Mouse (Mus musculus) forebrain, embryonic 10.5 days (tissue): Measurements from ENCODE around the gene 1700003F12Rik. TPM values are rescaled to one million over a fixed set of nuclear protein-coding genes. Genes with fewer than 3 reads are reported as not detected.

ENCODE experiments used
- DNase-seq: peaks from one replicate; pipeline ENCODE4 v3.0.0-alpha.2; 2017; ENCODE audit warnings: low spot score; ENCODE audit errors: extremely low spot score
- H3K27ac ChIP-seq: fragments of 300-500 bp; sonication (generic); 2 replicates; pipeline ENCODE4 v1.5.1; 2016; ENCODE audit warnings: mild to moderate bottlenecking
- H3K27me3 ChIP-seq: fragments of 300-500 bp; sonication (generic); 2 replicates; pipeline ENCODE4 v1.6.1; 2016; ENCODE audit warnings: mild to moderate bottlenecking; ENCODE audit not compliant: poor library complexity, severe bottlenecking
- H3K36me3 ChIP-seq: fragments of 300-500 bp; sonication (generic); replicated peaks from 2 replicates; pipeline ENCODE4 v1.6.1; 2016; ENCODE audit warnings: mild to moderate bottlenecking, moderate library complexity
- H3K4me1 ChIP-seq: fragments of 300-500 bp; sonication (generic); 2 replicates; pipeline ENCODE4 v1.6.1; 2016
- H3K4me3 ChIP-seq: fragments of 300-500 bp; sonication (generic); 2 replicates; pipeline ENCODE4 v1.5.1; 2016; ENCODE audit warnings: mild to moderate bottlenecking, moderate library complexity
- H3K9me3 ChIP-seq: fragments of 300-500 bp; sonication (generic); 2 replicates; pipeline ENCODE4 v1.6.1; 2016; ENCODE audit warnings: mild to moderate bottlenecking, moderate library complexity
- WGBS: fragments of 180-500 bp; shearing (Covaris S2); methylation state at CpG from one replicate; pipeline ENCODE4 v1.1.7; 2016; 5-methylcytosine and 5-hydroxymethylcytosine counted together
- polyA plus RNA-seq: library from polyadenylated mRNA; unstranded; fragments of >200 nt; fragmentation: Nextera tagmentation; extraction: Ambion mirVana; gene quantifications from 2 replicates; pipeline ENCODE4 v1.2.1, GENCODE M21; 2016

Gene 1700003F12Rik
- polyA plus RNA-seq, 1 experiment from 2014 or later = 4.2 TPM

DNA sequence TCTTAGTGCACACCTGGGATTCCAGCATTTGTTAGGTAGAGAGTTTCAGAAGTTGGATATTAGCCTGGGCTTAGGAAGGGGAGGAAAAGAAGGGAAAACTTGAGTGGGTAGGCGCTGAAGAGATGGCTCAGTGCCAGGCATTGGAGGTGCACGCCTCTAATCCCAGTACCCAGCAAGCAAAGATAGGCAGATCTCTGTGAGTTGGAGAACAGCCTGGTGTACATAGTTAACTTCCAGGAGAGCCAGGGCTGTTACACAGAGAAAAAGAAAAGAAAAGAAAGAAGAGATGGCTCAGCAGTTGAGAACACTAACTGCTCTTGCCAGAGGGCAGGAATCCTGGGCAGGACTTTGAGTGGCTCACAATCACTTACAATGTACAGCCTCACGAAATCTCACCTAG lies 20.4 kb upstream of the 1700003F12Rik start:
- WGBS = 89% methylated on average over 3 of the region's 3 CpGs
- no peak for DNase-seq
- no peaks in the 10 kb centered on the region for H3K27me3 ChIP-seq
- H3K9me3 ChIP-seq = no peaks in the 10 kb centered on the region
- H3K4me3 ChIP-seq = no peak overlapping the region
- H3K27ac ChIP-seq = no peak overlapping the region
- H3K4me1 ChIP-seq = no peaks in the 10 kb centered on the region
- peaks cover 93% of the 10 kb centered on the region for H3K36me3 ChIP-seq

GRCm38 (mm10) chr2:154532888-154533287 lies 14.0 kb upstream of the 1700003F12Rik start:
- Histone ChIP-seq H3K36me3 (peaks cover 94% of the 10 kb centered on the region), H3K9me3 (no peaks in the 10 kb centered on the region), H3K27me3 (no peaks in the 10 kb centered on the region), H3K27ac (0 out of 2 replicates have a peak overlapping the region, but pooled peaks have one; percentile 0), H3K4me1 (peaks cover 8% of the 10 kb centered on the region; the same call in 1 of the 2 replicates), H3K4me3 (no peak overlapping the region)
- WGBS = 62% methylated on average over 3 of the region's 3 CpGs
- no peak for DNase-seq

GRCm38 (mm10) chr2:154534704-154535270 lies 12.1 kb upstream of the 1700003F12Rik start:
- H3K9me3 ChIP-seq = no peaks in the 10 kb centered on the region
- H3K27ac ChIP-seq = no peak overlapping the region
- peaks cover 91% of the 10 kb centered on the region for H3K36me3 ChIP-seq
- no peak for DNase-seq
- WGBS = 96% methylated on average over 12 of the region's 12 CpGs
- H3K4me1 ChIP-seq = peaks cover 19% of the 10 kb centered on the region
- H3K27me3 ChIP-seq = no peaks in the 10 kb centered on the region
- H3K4me3 ChIP-seq = no peak overlapping the region

- DNase-seq = no peak
- Histone ChIP-seq H3K27me3 (no peaks in the 10 kb centered on the region), H3K36me3 (peaks cover 67% of the 10 kb centered on the region), H3K27ac (no peak overlapping the region), H3K9me3 (no peaks in the 10 kb centered on the region; the same call in 1 of the 2 replicates), H3K4me3 (no peak overlapping the region), H3K4me1 (peaks cover 12% of the 10 kb centered on the region)
- WGBS = 92% methylated on average over 2 of the region's 2 CpGs
These were observed 8.6 kb upstream of the 1700003F12Rik start for GRCm38 (mm10) chr2:154538310-154538709.

GRCm38 (mm10) chr2:154538710-154539109 lies 8.2 kb upstream of the 1700003F12Rik start:
- WGBS = 84% methylated on average over 3 of the region's 3 CpGs
- H3K27me3 ChIP-seq = no peaks in the 10 kb centered on the region
- DNase-seq = no peak
- H3K27ac ChIP-seq = no peak overlapping the region
- no peaks in the 10 kb centered on the region; the same call in 1 of the 2 replicates for H3K9me3 ChIP-seq
- peaks cover 12% of the 10 kb centered on the region for H3K4me1 ChIP-seq
- H3K4me3 ChIP-seq = no peak overlapping the region
- H3K36me3 ChIP-seq = peaks cover 63% of the 10 kb centered on the region

- DNase-seq = no peak
- Histone ChIP-seq H3K36me3 (peaks cover 53% of the 10 kb centered on the region), H3K27me3 (no peaks in the 10 kb centered on the region), H3K27ac (no peak overlapping the region), H3K4me3 (no peak overlapping the region), H3K4me1 (peaks cover 12% of the 10 kb centered on the region), H3K9me3 (no peaks in the 10 kb centered on the region; the same call in 1 of the 2 replicates)
- 79% methylated on average over 3 of the region's 3 CpGs for WGBS
These were observed 7.2 kb upstream of the 1700003F12Rik start for GRCm38 (mm10) chr2:154539720-154540119.

- H3K27ac ChIP-seq = no peak overlapping the region
- H3K27me3 ChIP-seq = no peaks in the 10 kb centered on the region
- H3K36me3 ChIP-seq = peaks cover 38% of the 10 kb centered on the region
- H3K9me3 ChIP-seq = no peaks in the 10 kb centered on the region; the same call in 1 of the 2 replicates
- DNase-seq = no peak
- 74% methylated on average over 2 of the region's 2 CpGs for WGBS
- H3K4me1 ChIP-seq = peaks cover 12% of the 10 kb centered on the region
- H3K4me3 ChIP-seq = no peak overlapping the region
These were observed 5.3 kb upstream of the 1700003F12Rik start for GRCm38 (mm10) chr2:154541630-154542029.

DNA sequence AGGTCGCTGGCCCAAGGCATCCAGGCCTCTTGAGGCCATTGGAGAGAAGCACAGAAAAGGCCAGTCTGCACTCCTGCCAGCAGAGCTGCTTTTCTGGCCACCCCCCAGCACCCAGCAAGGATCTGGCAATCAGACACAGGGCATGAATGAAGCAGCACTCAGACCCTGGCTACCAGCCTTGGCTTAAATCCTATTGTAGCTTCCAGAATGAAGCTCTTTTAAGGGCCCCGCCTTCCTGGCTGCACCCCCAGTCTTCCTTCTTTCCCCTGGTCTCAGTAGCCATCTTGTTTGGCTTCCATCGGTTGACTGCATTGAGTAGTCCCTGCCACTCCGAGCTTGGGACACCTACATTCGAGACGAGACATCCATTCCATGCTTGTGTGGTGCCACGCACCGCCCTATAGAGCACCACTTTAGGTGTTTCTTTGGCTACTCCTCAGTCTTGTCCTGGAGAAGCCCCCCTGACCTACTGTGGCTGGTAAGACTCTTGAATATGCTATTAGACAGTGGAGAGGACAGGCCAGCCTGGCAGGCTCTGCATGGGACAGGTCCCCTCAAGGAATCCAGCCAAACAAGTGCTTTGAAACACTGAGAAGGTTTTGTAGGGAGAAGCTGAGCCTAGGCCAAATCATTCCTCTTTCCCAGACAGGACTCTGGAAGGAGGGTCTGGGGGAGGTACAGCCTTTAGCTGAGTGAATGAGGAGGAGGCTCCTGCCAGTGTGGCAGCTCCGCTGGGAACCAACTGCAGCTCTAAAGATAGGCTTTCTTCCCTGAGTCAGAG lies 3.1 kb upstream of the 1700003F12Rik start:
- WGBS = 88% methylated on average over 9 of the region's 9 CpGs
- no peak overlapping the region for H3K27ac ChIP-seq
- H3K36me3 ChIP-seq = peaks cover 18% of the 10 kb centered on the region
- peaks cover 10% of the 10 kb centered on the region for H3K4me1 ChIP-seq
- DNase-seq = no peak
- H3K9me3 ChIP-seq = no peaks in the 10 kb centered on the region; the same call in 1 of the 2 replicates
- H3K4me3 ChIP-seq = no peak overlapping the region
- peaks cover 5% of the 10 kb centered on the region for H3K27me3 ChIP-seq

- Histone ChIP-seq H3K27ac (0 out of 2 replicates have a peak overlapping the region, but pooled peaks have one; percentile 40), H3K4me3 (peak overlapping the region; percentile 62), H3K36me3 (0 out of 2 replicates have a peak, but pooled peaks cover 3% of the 10 kb centered on the region), H3K9me3 (no peaks in the 10 kb centered on the region), H3K27me3 (peaks cover 54% of the 10 kb centered on the region), H3K4me1 (peaks cover 36% of the 10 kb centered on the region)
- 31% methylated on average over 3 of the region's 3 CpGs for WGBS
- DNase-seq = peak; percentile 47
These were observed 1.8 kb downstream of the 1700003F12Rik start for GRCm38 (mm10) chr2:154548688-154549087.

DNA sequence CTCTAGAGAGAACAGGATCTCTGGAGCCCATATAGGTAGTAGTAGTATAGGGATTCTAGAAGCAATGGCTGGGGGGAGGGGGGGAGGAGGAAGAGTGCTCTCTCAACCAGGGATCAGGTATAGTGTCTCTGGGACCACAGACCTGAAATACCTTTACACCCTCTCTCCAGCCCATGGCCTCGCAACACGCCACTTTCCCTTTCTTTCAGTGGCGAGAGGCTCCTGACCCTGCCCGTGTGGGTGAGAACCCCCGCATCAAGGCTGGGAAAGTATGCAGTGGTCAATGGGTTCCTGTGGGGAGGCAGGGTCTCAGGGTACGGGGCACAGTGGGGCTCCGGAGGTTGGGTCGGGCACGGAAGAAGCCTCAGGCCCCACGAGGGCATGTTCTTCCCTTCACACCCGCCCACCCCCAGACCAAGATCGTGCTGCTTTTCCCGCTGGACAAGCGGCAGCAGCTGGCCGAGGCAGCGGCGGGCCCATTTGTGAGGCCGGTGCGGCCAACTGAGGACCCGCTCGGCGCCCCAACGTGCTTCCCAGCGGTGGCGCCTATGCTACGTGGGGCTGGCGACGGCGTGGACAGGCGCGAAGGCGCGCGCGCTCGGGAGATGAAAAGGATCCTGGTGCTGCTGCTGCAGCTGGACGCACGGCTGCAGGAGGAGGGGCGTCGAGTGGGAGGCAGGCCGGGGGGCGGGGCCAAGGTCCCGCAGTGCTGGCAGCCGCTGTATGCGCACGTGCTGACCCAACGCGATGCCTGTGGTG lies 2.4 kb downstream of the 1700003F12Rik start:
- DNase-seq = peak; percentile 80
- peak overlapping the region; percentile 85 for H3K27ac ChIP-seq
- no peaks in the 10 kb centered on the region for H3K9me3 ChIP-seq

DNA sequence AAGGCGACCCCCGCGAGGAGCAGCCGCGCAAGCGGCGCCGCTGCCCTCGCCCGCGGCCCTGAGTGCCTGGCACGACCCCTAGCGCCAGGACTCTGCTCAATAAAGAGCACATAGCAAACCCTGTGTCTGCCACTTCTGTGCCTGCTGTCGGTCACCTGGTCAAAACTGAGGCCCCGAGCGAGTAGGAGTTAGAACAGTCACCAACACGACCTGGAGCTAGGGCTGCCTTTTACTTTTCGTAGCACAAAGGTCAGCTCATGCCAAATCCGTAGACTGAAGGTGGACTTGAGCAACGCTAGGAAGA lies 3.0 kb downstream of the 1700003F12Rik start:
- Histone ChIP-seq H3K4me3 (peak overlapping the region; percentile 62), H3K36me3 (0 out of 2 replicates have a peak, but pooled peaks cover 3% of the 10 kb centered on the region), H3K4me1 (peaks cover 36% of the 10 kb centered on the region), H3K27me3 (peaks cover 65% of the 10 kb centered on the region), H3K9me3 (no peaks in the 10 kb centered on the region), H3K27ac (peak overlapping the region; percentile 85)
- WGBS = 16% methylated on average over 20 of the region's 20 CpGs
- DNase-seq = no peak

More for the DNA sequence above, 2.4 kb downstream of the 1700003F12Rik start:
- H3K27me3 ChIP-seq = peaks cover 59% of the 10 kb centered on the region
- WGBS = 3% methylated on average over 45 of the region's 48 CpGs
- peak overlapping the region; percentile 62 for H3K4me3 ChIP-seq
- H3K36me3 ChIP-seq = 0 out of 2 replicates have a peak, but pooled peaks cover 3% of the 10 kb centered on the region
- peaks cover 36% of the 10 kb centered on the region for H3K4me1 ChIP-seq

GRCm38 (mm10) chr2:154550937-154551336 lies 4.1 kb downstream of the 1700003F12Rik start:
- no peak overlapping the region for H3K27ac ChIP-seq
- DNase-seq = no peak
- H3K36me3 ChIP-seq = 0 out of 2 replicates have a peak, but pooled peaks cover 3% of the 10 kb centered on the region
- WGBS = 90% methylated on average over 2 of the region's 2 CpGs
- H3K9me3 ChIP-seq = no peaks in the 10 kb centered on the region
- peaks cover 70% of the 10 kb centered on the region for H3K27me3 ChIP-seq
- H3K4me1 ChIP-seq = peaks cover 41% of the 10 kb centered on the region
- no peak overlapping the region for H3K4me3 ChIP-seq
